Mouse (Mus musculus): ENCODE results near the gene Ehd4.
A peak's percentile ranks its signal among the peaks of the same experiment; 100 is the strongest.

Ehd4 gene

GRCm38 (mm10) chr2:120069466-120069990 lies 84.9 kb downstream of the Ehd4 start:
- DNase-seq (ENCODE audit: low spot score): no peak

DNA sequence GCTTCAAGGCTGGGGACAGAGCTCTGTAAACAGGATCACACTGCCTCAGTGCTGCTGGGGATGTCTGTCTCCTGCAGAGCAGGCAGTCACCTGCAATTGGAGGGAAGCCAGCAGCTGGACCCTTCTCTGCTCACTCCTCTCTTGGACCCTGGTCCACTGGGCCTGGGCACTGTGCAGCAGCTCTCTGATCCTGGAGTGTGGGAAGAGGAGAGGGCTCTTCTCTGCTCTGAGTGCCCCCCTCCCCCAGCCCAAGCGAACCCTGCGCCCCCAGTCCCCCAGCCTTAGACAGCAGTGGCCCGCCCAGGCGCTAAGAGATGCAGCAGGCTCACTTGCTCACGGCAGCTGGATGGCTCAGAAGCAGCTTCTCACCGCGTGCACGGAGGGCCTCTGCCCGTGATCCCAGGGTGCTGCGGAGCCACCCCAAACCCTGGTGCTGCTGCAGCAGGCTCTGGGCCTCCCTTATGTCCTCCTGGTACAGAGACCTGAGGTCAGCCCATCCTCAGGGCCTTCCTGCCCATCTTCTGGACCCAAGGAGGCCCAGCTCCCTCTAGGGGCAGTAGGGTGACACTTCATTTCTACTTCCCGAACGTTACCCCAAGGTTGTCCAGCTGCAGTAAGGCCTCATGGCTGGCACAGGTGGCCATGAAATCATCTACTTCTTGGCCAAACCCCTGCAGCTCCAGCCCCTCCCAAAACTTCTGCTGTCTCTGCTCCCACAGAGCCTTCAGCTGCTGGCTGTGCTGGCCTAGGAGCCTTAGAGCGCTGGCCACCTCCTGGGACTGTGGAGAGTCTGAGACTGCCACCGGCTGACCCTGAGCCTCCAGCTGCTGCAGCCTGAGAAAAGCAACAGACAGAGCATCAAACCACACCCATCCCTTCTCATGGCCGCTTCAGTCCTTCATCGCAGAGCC lies 85.6 kb downstream of the Ehd4 start:
- DNase-seq (ENCODE audit: low spot score): peak; percentile 76

DNA sequence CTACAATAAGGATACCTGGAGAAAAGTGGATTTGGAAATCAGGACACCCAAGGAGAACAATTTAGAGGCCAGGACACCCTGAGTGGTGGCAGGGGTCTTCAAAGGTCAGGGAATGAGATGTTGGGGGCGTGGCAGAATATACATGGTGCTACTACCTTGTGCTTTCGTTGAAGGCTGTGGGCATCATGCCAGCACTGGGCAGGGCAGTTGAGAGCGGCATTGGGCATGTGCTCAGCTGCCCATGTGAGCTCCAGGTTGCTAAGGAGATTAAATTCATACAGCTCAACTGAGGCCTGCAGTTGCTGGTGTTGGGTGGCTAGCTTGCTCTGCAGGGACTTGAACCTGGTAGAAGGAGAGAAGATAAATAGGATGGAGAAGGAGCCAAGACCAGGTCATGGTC lies 88.2 kb downstream of the Ehd4 start:
- no peak for DNase-seq (ENCODE audit: low spot score)

GRCm38 (mm10) chr2:120065243-120065642 lies 89.2 kb downstream of the Ehd4 start:
- DNase-seq (ENCODE audit: low spot score): no peak

GRCm38 (mm10) chr2:120064639-120065038 lies 89.8 kb downstream of the Ehd4 start:
- DNase-seq (ENCODE audit: low spot score): no peak

DNA sequence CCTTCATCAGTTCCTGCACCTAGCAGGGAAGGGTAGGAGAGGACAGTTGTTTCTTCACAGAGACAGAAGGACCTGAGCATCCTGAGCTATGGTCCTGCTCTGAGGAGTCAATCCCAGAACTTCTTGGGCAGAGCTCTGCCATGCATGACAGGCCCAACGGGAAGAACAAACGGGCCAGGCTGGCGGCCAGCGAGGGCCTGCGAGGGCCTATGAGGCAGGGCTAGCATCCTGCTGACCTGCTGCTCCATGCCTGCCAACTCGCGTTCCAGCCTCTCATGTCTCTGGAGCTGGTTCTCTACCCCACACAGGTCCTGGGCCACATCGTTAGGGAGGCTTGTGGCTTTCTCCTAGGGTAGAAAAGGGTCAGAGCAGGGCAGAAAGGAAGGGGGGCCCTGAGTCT lies 92.2 kb downstream of the Ehd4 start:
- no peak for DNase-seq (ENCODE audit: low spot score)

- no peak for DNase-seq (ENCODE audit: low spot score)
These were observed 93.8 kb downstream of the Ehd4 start for GRCm38 (mm10) chr2:120060651-120061050.

- DNase-seq (ENCODE audit: low spot score): peak; percentile 16
These were observed 94.2 kb downstream of the Ehd4 start for GRCm38 (mm10) chr2:120060190-120060589.

GRCm38 (mm10) chr2:120059466-120059865 lies 94.9 kb downstream of the Ehd4 start:
- no peak for DNase-seq (ENCODE audit: low spot score)

DNA sequence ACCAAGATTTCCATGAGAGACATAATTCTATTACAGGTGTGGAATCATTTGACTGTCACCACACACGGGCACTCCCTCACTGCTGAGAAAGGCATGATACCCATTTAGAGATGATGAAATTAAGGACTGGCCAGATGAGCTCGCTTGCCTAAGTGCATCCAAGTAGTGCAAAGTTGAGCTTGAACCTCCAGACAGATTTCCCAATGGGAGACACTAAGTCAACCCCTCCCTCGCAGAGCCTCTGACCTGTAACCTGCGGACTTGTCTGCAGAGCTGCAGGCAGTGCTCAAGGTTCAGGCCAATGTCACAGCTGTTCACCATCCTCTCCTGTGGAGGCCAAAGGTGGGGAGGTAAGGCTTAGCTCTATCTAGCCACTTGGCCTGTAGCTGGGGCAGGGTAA lies 95.6 kb downstream of the Ehd4 start:
- no peak for DNase-seq (ENCODE audit: low spot score)

DNA sequence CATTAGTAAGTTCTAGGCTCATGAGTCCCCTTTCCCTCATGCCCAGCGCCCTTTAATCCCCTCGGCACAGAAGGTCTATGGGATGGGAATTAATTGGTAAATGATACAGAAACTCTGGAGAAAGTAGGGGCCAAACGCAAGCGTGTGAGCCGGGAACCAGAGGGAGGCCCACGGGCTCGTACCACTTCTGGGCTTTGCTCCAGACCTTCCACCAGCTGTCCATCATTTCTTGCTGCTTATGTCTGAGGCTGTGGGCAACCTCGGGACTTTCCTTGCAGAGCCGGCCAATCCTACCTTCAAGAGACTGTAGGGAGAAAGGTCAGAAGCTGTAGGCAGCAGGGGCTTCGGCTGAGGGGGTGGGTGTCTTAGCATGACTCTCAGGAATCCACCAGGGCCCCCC lies 98.5 kb downstream of the Ehd4 start:
- no peak for DNase-seq (ENCODE audit: low spot score)

GRCm38 (mm10) chr2:120054771-120055552 lies 99.4 kb downstream of the Ehd4 start:
- DNase-seq (ENCODE audit: low spot score): no peak

DNA sequence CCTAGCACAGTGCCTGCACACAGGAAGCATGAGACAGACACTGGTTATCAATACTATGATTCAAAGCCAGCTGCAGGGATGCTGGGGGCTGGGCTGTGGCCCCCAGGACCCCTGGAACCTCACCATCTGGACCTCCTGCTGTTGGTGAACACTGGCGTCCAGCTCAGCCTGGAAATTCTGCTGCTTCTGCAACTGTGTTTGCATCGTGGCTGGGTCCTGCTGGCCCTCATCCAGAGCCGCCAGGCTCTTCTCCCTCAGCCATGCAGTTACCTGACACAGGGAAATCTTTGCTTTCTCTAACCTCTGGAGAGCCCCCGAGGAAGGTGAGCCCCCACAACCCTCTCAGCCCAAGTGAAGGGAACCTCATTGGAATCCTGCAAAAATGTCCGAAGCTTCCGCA lies 103.0 kb downstream of the Ehd4 start:
- no peak for DNase-seq (ENCODE audit: low spot score)

DNA sequence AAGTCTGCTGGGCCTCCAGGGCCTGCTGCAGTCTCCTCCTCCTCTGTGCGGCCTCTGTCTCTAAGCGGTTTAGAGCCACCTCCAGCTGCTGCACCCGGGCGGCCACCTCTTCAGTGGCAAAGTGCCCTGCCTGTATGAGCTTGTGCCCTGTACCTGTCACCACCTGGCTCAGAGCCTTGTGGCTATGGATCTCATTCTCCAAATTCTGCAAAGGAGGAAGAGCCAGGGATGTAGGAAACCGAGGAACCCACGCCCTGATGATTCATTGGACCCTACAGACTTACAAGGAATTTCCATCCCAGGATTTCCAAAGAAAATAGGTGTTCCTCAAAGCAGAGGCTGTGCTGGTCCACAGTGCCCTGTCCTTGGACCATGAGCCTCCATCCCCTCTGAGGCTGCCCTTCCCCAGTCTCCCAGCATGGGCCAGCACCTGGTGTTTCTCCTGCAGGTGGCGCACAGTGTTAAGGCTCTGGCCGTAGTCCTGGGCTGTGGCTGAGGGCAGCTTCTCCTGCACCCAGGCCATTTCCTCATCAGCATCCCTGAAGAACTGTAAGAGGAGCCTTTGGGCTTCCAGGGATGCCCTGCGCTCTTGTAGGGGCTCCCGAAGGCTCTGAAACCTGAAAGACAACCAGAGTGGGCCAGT lies 104.7 kb downstream of the Ehd4 start:
- peak; percentile 63 for DNase-seq (ENCODE audit: low spot score)

- no peak for DNase-seq (ENCODE audit: low spot score)
These were observed 106.2 kb downstream of the Ehd4 start for GRCm38 (mm10) chr2:120048173-120048572.

DNA sequence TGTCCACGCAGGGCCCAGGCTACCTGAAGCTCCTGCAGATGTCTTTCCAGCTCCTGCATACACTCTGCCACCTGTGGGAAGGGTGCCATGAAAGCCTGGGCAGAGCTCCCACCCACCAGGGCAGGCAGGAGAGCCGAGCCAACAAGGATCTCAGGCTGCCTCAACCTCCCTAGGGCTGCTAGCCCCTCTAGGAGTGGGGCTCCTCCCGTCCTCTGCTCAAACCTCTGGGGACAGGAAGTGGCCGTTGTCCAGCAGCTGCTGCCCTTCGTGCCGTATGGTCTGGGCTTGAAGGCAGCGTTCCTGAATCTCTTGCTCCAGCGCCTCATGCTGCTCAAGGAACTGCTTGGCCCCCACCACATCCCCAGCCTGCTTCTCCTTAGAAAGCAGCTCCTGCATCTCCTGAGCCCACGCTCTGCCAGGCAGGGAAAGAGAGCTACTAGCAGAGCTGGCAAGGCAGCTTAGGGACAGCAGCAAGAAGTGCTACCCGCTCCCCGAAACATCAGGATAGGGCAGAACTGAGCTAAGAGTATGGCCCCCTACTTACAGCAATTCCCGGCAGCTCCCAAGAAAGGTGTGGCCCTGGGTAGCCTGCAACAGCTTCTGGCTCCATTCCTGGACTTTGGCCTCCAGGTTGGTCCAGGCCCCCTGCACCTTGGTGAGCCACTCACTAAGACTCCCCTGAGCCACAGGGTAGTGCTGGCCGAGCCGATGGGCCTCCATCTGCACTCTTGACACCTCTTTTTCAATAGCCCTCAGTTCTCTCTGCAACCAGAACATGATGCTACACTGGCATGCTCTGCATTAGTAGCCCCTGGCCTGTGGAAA lies 107.7 kb downstream of the Ehd4 start:
- no peak for DNase-seq (ENCODE audit: low spot score)

- no peak for DNase-seq (ENCODE audit: low spot score)
These were observed 109.7 kb downstream of the Ehd4 start for GRCm38 (mm10) chr2:120044676-120045075.

GRCm38 (mm10) chr2:120044101-120044603 lies 110.3 kb downstream of the Ehd4 start:
- peak; percentile 17 for DNase-seq (ENCODE audit: low spot score)

GRCm38 (mm10) chr2:120040991-120041390 lies 113.4 kb downstream of the Ehd4 start:
- DNase-seq (ENCODE audit: low spot score): no peak
